Mouse (Mus musculus) MEL (cell line): ENCODE results near the gene Gramd4.

ENCODE experiments used
- CHD2 ChIP-seq: IDR thresholded peaks from 2 replicates; pipeline ENCODE4 v1.6.1; 2011; ENCODE audit warnings: low read length, improper control_type of control experiment
- POLR2A ChIP-seq, 2 experiments: IDR thresholded peaks; 2 replicates each; pipeline ENCODE4 v1.6.1; 2011 to 2012; ENCODE audit warnings: low read length in 2 of 2, mild to moderate bottlenecking in 2 of 2, control low read depth in 1 of 2, improper control_type of control experiment in 1 of 2, low read depth in 1 of 2, moderate library complexity in 1 of 2; ENCODE audit not compliant: control insufficient read depth in 1 of 2, insufficient read depth in 1 of 2, poor library complexity in 1 of 2

- TF ChIP-seq POLR2A (IDR thresholded peaks at IDR 0.05; ENCODE audit: control insufficient read depth in 1 of 2, insufficient read depth in 1 of 2, low read depth in 1 of 2, low read length in 2 of 2, poor library complexity in 1 of 2) = no peak
- no peak for TF ChIP-seq CHD2
Measured at GRCm38 (mm10) chr15:86015026-86015425, 42.5 kb upstream of the Gramd4 start.
